Mouse (Mus musculus) thymus, postnatal 4 days (tissue): Measurements from ENCODE around the gene 1700008O03Rik.

Experiments used
- DNase-seq: peaks from one replicate; pipeline ENCODE4 v3.0.0; 2021

Gene 1700008O03Rik

GRCm38 (mm10) chr7:44375207-44375606, 10.4 kb downstream of the 1700008O03Rik start:
- DNase-seq = no peak

GRCm38 (mm10) chr7:44374756-44375155, 10.9 kb downstream of the 1700008O03Rik start:
- no peak for DNase-seq

GRCm38 (mm10) chr7:44373889-44374652, 11.5 kb downstream of the 1700008O03Rik start:
- peak; percentile 63 for DNase-seq

GRCm38 (mm10) chr7:44373460-44373859, 12.2 kb downstream of the 1700008O03Rik start:
- DNase-seq = no peak

- no peak for DNase-seq
Measured at GRCm38 (mm10) chr7:44372678-44373077, 12.9 kb downstream of the 1700008O03Rik start.

- no peak for DNase-seq
Measured at GRCm38 (mm10) chr7:44360792-44361301, 24.8 kb downstream of the 1700008O03Rik start.

GRCm38 (mm10) chr7:44359908-44360672, 25.5 kb downstream of the 1700008O03Rik start:
- peak; percentile 92 for DNase-seq

- DNase-seq = no peak
Measured at GRCm38 (mm10) chr7:44358886-44359654, 26.6 kb downstream of the 1700008O03Rik start.

- no peak for DNase-seq
Measured at GRCm38 (mm10) chr7:44358012-44358411, 27.6 kb downstream of the 1700008O03Rik start.

- no peak for DNase-seq
Measured at GRCm38 (mm10) chr7:44357531-44357930, 28.1 kb downstream of the 1700008O03Rik start.

- DNase-seq = no peak
Measured at GRCm38 (mm10) chr7:44356590-44357481, 28.8 kb downstream of the 1700008O03Rik start.

- DNase-seq = no peak
Measured at GRCm38 (mm10) chr7:44355411-44355810, 30.2 kb downstream of the 1700008O03Rik start.

- DNase-seq = no peak
Measured at GRCm38 (mm10) chr7:44353601-44354340, 31.8 kb downstream of the 1700008O03Rik start.

GRCm38 (mm10) chr7:44352750-44353600, 32.6 kb downstream of the 1700008O03Rik start:
- DNase-seq = peak; percentile 17

- peak; percentile 15 for DNase-seq
Measured at GRCm38 (mm10) chr7:44351881-44352749, 33.5 kb downstream of the 1700008O03Rik start.

GRCm38 (mm10) chr7:44350957-44351711, 34.5 kb downstream of the 1700008O03Rik start:
- peak; percentile 77 for DNase-seq

GRCm38 (mm10) chr7:44349043-44349442, 36.6 kb downstream of the 1700008O03Rik start:
- DNase-seq = no peak

GRCm38 (mm10) chr7:44344622-44345021, 41.0 kb downstream of the 1700008O03Rik start:
- DNase-seq = no peak
